Mouse (Mus musculus) layer of hippocampus, adult 9-10 months (tissue): Measurements from ENCODE around the gene Hspg2.

Experiments
- DNase-seq: peaks from one replicate; pipeline ENCODE4 v3.0.0; 2022; ENCODE audit warnings: low spot score

The Hspg2 gene

DNA sequence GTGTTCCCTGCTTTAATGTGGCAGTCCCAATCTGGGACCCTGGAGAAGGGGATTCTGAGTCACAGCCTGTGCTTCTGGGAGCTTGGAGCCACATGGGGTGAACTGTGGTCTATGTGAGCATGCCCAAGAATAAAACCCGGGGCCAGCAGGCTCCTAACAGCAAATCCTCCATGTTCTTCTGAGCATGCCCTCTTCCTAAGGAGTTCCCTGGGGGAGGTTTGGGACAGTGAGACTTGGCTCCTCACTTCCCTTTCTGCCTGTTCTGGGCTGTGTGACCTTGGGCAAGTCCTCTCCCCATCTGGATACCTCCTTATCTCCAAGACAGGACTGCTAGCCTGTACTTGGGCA is 12.4 kb downstream of the Hspg2 start:
- DNase-seq: no peak

GRCm38 (mm10) chr4:137481381-137482030 is 12.9 kb downstream of the Hspg2 start:
- no peak for DNase-seq

DNA sequence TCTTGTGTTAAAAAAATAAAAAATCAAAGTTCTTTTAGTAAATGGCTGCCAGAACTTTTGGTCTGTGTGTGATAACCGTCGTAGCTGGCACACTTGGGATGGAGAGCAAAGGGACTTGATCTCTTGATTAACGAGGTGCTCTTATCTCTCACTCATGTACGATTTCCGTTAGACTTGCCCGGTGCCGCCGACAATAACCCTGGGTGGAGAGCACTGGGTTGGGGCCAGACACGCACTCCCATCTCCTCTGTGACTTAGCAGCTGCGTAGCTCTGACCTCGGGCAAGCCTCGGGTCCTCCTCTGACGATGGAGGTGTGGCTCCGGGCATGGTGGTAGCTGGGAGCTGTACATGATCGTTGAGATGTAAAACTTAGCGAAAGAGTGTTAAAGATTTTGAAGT is 15.3 kb downstream of the Hspg2 start:
- no peak for DNase-seq

- DNase-seq: no peak
Observed at GRCm38 (mm10) chr4:137484586-137484985, 16.0 kb downstream of the Hspg2 start.

GRCm38 (mm10) chr4:137485258-137485960 is 16.8 kb downstream of the Hspg2 start:
- DNase-seq: no peak

GRCm38 (mm10) chr4:137486081-137487014 is 17.8 kb downstream of the Hspg2 start:
- DNase-seq: no peak

- no peak for DNase-seq
Observed at GRCm38 (mm10) chr4:137487286-137488000, 18.9 kb downstream of the Hspg2 start.

DNA sequence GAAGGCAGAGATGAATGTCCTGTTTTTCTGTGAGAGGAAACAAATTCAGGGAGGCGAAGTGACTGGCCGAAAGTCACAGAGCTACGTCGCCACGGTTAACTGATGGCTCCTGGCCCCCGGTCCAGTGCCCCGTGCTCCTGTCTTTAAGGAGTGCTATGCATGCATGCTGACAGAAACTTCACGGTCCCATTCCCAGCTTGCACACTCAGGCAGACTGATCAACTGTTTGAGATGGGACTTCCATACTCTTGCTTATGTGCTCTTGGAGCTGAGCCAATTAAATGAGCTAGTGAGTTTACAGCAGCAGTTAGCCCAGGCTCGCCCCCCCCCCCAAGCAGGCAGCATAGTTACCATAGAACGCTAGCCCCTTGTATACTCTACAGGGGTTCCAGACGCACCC is 19.5 kb downstream of the Hspg2 start:
- DNase-seq: no peak

DNA sequence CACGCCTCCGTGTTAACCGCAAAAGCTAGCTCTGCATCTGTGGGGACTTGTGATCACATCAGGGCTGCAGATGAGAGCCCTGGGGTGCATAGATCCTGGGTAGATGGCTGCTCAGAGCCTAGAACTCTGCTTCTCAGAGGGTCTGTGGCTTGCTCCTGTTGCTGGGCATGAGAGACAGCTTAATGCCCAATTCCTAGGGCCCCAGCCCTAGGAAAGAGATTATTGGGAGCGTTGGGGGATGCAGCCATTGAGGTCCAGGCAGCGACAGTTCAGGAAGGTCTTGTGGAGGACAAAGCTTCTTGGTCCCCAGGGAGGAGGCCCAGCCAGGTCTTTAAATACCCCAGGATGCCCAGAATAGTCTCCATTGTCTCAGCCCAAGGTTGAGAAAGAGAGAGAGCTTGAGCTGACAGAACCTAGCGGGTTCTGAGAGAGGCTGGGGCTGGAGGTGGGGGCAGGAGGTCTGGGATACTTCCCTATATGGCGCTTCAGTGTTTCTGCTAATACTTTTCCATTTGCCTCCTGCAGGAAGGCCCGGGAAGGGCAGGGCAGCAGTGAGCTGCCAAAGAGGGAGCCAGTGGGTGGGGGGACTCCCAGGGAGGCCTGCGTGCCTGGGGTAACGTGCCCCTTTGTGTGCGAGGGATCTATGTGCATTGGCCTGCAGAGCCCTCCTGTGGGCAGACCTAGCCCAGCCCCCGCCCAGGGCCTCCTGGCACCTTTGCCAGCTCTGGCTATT is 20.2 kb downstream of the Hspg2 start:
- DNase-seq: no peak

DNA sequence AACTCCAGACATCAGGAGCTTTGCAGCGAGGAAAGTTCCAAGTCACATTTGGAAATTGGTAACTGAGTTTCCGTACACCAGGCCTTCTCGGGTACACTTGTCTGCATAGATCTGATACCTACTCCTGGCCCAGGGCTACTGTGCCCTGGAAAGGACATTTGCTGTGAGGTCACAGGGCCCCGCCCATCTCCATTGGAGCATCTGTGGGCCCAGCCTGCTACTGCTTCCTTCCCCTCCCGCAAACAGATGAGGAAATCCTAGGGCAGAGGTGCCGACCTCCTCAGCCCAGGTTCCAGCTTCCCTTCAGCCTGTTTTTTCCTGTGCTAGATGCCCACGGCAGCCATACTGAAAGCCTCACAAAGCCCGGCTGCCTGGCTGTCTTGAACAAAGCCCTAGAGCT is 21.4 kb downstream of the Hspg2 start:
- no peak for DNase-seq

GRCm38 (mm10) chr4:137492563-137492962 is 24.0 kb downstream of the Hspg2 start:
- DNase-seq: no peak

GRCm38 (mm10) chr4:137493187-137493586 is 24.6 kb downstream of the Hspg2 start:
- no peak for DNase-seq

DNA sequence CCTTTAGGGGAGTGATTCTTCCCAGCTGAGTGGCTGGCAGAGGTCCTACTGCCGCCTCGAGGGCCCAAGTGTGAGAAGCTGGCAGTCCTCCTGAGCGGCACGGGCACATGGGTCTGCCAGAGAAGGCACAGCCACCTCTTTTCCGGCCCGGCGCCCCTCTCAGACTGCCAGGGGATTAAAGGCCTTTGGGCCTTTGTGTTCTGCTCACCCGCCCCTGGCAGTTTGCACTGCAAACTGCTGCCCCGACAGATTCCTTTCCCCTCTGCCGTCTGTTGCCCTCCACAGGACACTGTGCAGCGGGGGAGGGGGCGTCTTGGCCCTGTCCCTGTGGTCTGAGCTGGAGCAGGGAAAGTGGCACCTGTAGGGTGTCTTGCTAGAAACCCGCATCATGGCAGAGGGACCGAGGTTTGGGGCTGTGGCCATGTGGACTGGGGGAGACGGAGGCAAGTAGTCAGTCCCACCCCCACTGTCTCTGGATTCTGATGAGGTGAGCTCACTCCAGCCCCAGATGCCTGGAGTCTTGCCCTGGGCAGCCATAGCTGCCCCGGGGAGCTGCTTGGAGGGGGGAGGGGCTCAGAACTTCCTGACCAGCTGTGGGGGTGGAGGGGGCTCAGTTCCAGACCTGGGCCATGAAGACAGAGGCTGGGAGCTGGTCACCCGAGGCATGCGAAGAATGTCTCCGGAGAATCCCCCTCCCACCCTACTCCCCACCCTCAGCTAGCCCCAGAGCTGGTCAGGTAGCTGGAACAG is 26.4 kb downstream of the Hspg2 start:
- no peak for DNase-seq

GRCm38 (mm10) chr4:137495501-137496100 is 27.0 kb downstream of the Hspg2 start:
- no peak for DNase-seq

- no peak for DNase-seq
Observed at GRCm38 (mm10) chr4:137497367-137497766, 28.8 kb downstream of the Hspg2 start.

GRCm38 (mm10) chr4:137497892-137498722 is 29.5 kb downstream of the Hspg2 start:
- no peak for DNase-seq

- no peak for DNase-seq
Observed at GRCm38 (mm10) chr4:137498882-137499583, 30.5 kb downstream of the Hspg2 start.

DNA sequence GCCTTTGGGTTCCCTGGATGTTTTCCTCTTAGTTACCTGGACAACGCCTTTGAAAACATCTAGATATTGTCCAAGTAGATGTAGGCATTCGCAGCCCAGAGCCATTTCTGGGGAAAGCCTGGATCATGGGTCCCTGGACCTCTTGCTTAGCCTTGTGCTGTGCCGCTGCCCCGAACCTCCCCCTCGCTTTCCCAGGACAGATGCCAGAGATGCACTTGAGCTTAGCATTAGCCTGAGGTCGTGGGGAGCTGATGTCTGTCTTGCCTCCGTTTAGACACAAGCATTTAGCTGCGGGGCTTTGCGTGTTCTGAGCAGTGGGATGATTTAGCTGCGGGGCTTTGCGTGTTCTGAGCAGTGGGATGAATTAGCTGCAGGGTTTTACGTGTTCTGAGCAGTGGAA is 31.6 kb downstream of the Hspg2 start:
- DNase-seq: no peak

GRCm38 (mm10) chr4:137500953-137501352 is 32.4 kb downstream of the Hspg2 start:
- no peak for DNase-seq
